Mouse (Mus musculus): ENCODE measurements around the gene Ssh2.

Ssh2 gene

DNA sequence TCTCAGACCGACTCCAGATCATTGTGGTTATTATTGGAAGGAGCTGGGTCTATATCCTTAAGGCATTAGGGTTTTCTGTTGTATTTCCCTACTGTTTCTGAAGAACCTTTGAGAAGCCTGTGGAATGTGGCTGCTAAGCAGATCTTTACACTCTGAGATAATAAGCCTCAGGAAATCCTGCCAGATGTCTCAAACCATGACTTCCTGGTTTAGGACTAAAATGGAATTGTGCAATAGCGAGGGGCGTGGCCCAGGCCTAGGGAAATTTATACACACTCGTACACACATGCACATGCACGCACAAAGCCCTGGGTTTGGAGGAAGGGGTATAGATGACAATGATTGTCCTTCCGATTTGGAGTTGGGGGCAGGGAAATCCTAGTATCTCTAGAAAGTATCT is 193.8 kb downstream of the Ssh2 start:
- DNase-seq (ENCODE audit: low spot score): no peak

DNA sequence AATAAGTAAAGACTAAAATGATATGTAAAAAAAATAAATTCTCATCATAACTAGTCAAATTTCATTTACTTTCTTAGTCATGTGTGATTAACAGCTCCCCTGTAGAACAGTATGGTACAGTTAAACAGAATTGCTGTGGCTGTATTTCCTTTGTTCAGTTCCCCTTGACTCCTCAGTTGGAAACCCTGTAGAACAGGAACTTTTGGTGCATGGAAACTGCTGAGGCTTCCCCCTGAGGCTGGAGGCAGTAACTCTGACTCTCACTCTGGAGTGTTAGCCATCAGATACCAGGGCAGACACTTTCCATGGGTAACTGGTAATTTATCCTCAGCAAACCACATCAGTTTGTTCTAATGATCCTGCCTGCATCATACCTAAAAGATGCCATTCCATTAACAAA is 195.2 kb downstream of the Ssh2 start:
- DNase-seq (ENCODE audit: low spot score): no peak

DNA sequence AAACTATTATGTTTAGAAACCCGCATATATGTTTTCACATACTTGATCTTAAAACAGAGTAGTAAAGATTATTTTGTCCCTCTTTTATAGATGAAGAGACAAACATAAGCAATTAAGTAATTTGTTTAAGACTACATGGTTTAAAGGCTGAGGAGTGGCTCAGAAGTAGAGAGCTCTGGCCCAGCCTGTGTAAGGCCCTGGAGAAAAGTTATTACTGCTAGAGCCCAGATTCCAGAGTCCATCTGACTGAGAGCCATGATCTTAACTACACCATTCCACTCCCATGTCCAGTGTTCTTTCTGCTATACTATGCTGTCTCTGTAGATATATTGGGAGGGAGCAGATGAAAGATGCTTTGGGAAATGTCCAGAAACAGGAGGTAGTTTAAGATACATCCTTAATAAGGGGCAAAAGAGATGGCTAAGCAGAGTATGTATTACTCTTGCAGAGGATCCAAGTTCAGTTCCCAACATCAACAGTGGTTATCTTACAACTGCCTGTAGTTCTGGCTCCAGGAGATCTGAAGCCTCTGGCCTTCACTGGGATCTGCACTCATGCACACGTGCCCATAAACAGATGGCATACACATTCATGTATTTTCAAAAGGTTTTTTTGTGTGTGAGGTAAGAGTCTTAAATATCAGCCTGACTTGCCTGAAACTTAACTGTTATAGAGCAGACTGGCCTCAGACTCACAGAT is 198.2 kb downstream of the Ssh2 start:
- no peak for DNase-seq (ENCODE audit: low spot score)

- no peak for DNase-seq (ENCODE audit: low spot score)
These were observed 200.3 kb downstream of the Ssh2 start for GRCm38 (mm10) chr11:77416212-77417000.

DNA sequence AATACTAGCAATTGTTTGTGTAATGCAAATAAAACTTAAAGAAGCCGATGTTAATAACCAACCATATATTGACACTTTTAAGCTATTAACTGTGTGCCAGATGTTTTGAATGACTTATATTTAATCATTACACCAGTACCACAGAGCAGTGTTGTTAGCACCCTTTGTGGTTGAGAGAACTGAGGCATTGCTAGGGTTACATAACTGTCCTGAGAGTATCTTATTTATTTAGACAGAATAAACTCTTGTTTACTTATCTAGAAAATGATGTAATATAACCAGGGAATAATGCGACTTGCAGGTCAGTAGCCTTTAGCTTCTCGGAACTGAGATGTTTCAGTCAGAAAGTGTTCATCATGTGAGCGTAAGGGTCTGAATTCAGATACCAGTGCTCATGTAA is 201.9 kb downstream of the Ssh2 start:
- DNase-seq (ENCODE audit: low spot score): no peak

- no peak for DNase-seq (ENCODE audit: low spot score)
These were observed 207.2 kb downstream of the Ssh2 start for GRCm38 (mm10) chr11:77423175-77423859.

GRCm38 (mm10) chr11:77428446-77428845 is 212.4 kb downstream of the Ssh2 start:
- DNase-seq (ENCODE audit: low spot score): no peak

GRCm38 (mm10) chr11:77437026-77437425 is 220.9 kb downstream of the Ssh2 start:
- no peak for DNase-seq (ENCODE audit: low spot score)

DNA sequence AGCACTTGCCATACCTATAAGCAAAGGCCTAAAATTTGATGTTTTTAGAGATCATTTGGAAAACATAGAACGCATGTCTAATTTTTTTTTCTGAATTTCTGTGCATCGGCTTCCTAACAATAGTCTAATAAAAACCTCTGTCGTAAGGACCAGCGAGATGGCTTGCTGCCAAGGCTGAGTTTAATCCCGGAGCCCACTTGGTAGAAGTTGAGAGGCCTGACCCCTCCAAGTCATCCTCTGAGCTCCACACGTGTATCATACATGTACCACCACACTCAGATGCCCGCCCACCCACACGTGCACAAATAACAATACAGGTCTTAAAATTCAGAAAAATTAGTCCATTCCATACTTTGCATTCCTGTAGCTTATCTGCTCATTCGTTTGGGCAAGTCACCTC is 224.0 kb downstream of the Ssh2 start:
- DNase-seq (ENCODE audit: low spot score): no peak

DNA sequence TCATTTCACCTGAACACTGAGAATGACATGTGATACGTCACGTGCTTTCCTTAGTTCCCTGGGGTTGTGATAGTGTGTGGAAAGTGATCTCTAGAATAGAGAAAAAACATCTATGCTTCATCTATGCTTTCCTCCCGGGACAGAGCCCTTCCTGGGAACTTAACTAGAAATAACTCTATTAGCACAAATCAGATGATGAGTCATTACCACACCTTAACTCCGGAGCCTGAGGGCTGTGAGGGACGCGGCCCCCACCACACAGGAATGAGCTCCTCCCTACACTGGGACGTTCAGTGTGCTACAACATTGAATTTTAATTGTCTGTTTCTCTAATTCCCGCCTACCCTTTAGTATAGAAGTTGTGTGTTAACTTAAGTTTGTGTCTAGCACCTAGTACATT is 224.9 kb downstream of the Ssh2 start:
- no peak for DNase-seq (ENCODE audit: low spot score)

DNA sequence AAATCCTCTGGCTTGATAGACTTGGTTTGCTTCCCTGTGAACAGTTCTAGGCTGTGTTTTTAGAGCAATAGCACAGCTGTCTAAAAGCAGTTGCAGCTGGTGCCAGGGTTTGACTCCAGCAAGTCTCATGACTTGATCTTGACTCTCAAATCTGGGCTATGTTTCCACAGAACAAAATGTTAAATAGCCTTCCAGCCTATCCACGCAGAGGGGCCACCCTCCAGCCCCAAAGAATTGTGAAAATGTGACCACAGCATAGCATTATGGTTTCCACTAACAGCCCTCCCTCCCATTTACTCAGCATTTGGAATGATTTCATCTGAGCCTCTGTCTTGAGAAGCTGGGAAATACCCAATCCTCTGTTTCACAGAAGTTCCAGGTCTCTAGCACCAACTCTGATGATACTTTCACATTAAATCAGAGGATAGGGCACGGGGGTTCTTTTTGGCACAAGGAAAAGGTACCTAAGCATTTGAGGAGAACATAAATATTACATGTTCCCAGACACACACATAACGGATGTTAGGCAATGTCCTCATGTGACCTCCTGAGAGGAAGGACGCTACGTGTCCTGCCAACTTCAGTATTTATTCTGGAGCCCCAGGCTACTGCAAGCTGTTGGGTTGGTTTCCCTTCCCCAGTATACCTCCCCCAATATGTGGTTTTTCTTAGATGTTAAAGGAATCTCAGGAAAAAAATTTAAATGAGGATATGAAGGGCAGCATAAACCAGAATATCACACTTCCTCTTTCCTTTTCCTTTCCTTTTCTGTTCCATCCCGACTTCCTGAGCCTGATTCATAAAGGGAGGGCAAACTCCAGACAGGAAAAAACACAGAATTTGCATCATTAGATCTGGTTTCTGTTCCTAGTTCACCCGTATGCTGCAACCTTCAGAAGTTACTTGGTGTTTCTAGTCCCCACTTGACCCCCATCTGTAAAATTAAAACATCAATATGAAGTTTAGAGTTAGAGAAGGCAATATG is 226.4 kb downstream of the Ssh2 start:
- no peak for DNase-seq (ENCODE audit: low spot score)

- DNase-seq (ENCODE audit: low spot score): no peak
These were observed 228.9 kb downstream of the Ssh2 start for GRCm38 (mm10) chr11:77444939-77445338.

- DNase-seq (ENCODE audit: low spot score): peak; percentile 54
These were observed 230.5 kb downstream of the Ssh2 start for GRCm38 (mm10) chr11:77446628-77447041.

DNA sequence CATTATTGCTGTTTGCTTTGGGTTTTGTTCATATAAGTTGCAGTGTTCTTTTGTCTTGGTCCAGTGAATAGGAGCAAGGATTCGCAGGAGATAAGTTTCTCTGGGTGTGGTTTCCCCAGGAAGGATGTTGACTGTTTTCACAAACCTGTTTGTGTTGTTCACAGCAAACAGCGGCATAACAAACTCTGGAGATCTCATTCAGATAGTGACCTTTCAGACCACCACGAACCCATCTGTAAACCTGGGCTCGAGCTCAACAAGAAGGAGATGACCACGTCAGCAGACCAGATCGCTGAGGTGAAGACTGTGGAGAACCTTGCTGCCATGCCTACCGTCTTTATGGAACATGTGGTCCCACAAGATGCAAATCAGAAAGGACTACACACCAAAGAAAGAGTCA is 233.1 kb downstream of the Ssh2 start:
- DNase-seq (ENCODE audit: low spot score): no peak

DNA sequence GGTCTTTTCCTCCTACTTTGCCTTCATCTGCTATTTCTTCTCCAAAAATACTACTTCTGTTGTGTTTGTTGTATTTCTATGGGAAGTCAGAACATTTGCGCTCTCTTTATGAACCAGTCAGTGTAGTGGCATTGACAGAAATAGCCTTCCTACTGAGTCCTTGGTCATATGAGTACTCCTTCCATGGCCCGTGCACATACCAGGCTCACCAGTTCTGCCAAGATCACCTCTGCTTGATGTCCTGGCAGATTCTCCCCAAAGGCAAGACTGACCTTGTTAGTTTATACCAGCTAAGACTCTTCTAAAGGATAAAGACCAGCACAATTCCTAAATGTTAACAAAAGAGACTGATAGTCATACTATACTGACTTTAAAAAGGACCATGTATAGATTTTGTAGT is 235.6 kb downstream of the Ssh2 start:
- no peak for DNase-seq (ENCODE audit: low spot score)

- DNase-seq (ENCODE audit: low spot score): no peak
These were observed 237.3 kb downstream of the Ssh2 start for GRCm38 (mm10) chr11:77453388-77453787.

DNA sequence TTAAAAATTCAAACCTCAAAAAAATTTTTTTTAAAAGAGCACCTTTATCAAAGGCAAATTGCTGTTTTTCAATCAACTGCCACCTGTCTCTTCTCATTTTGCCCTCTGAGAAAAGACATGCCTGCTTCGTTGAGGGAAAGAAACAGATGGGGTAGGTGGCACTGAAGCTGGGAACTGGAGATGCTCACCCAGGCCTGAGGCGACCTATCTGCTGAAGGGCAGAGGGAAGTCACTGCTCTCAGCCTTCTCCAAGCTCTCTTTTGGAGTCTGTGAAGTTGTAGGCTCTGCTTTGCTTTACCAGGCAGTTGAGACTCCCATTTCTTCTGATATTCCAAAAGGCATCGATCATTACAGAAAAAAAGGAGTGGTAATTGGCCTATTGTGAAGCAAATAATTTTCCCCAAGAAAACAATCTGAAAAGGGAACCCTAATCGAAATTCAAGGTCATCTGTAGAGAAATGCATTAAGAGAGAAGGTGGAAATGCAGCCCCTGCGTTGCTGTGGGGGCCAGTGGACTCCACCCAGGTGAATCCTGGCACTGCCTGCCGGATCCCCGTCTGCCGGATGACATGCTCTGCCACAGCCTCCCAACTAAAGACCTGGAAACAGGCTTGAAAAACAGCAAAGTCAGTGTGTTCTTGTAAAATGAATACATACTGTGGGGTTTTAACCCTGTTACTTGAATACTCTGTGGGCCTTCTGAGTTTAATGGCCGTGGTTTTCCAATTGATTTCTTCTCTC is 239.9 kb downstream of the Ssh2 start:
- no peak for DNase-seq (ENCODE audit: low spot score)

DNA sequence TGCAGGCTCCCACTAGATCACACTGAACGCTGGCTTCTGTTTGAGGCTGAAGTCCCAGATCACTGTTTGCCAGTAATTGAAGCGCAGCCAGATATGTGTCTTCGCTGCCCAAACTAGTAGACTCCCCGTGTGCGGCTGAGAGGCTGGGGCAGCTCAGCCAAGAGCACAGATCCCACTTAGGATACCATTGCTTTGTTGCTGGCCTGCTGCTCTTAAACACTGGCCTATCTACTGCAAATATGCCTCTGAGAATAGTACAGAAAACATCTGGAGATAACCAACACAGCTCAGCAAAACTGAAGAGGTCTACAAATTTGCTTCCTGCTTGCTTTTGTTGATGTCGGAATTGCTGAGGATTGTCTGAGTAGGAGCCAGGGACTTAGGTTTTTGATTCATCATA is 240.8 kb downstream of the Ssh2 start:
- DNase-seq (ENCODE audit: low spot score): no peak

DNA sequence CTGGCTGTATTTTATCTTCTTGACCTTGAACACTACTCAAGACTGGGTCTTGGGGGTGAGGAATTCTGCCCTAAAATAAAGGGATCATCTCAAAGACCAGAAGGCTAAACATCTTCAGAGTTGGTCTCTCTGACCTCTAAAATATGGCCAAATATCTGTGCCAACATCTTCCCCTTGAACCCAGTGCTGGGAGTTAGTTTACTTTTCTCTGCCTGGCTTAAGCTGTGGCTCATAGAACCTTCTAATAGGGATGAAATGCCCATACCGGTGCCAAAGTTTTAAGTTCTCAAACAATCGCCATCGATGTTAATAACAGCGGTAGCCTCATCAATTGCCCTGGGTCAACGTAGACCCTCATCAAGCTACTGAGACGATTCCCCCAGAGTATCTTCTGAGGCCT is 245.8 kb downstream of the Ssh2 start:
- DNase-seq (ENCODE audit: low spot score): no peak

- DNase-seq (ENCODE audit: low spot score): peak; percentile 10
These were observed 246.4 kb downstream of the Ssh2 start, which contains the start of gene Coro6 for GRCm38 (mm10) chr11:77462283-77463100. Gene Coro6 (plus strand): TSS chr11:77462411.

Measured in T-cell, adult 2 months (primary cell).